Mouse (Mus musculus) stomach, postnatal 0 days (tissue): ENCODE results near the gene Smurf2. TPM values are rescaled to one million over a fixed set of nuclear protein-coding genes. Genes with fewer than 3 reads are reported as not detected.
"Not testable (repeated sequence)": the region's sequence is repeated elsewhere in the genome, so short reads cannot be mapped to it uniquely, and the experiment has no call there.

Source experiments
- ATAC-seq: fragments of 200-750 bp; cut with Nextera tagmentation; 2 replicates; pipeline ENCODE4 v1.8.0; 2017; ENCODE audit not compliant: low FRiP score, low TSS enrichment
- DNase-seq: peaks from one replicate; pipeline ENCODE4 v3.0.0-alpha.2; 2016; ENCODE audit warnings: low spot score
- H3K27ac ChIP-seq: fragments of 300-500 bp; sonication (generic); replicated peaks from 2 replicates; pipeline ENCODE4 v1.5.1; 2014; ENCODE audit warnings: mild to moderate bottlenecking, control low read depth
- H3K27me3 ChIP-seq: fragments of 300-500 bp; sonication (generic); 2 replicates; pipeline ENCODE4 v1.6.1; 2014; ENCODE audit warnings: low read length; ENCODE audit not compliant: control insufficient read depth, insufficient read depth
- H3K36me3 ChIP-seq: fragments of 300-500 bp; sonication (generic); 2 replicates; pipeline ENCODE4 v1.6.1; 2014; ENCODE audit warnings: low read length, mixed read lengths; ENCODE audit not compliant: control insufficient read depth, insufficient read depth
- H3K4me1 ChIP-seq: fragments of 300-500 bp; sonication (generic); replicated peaks from 2 replicates; pipeline ENCODE4 v1.6.1; 2014; ENCODE audit warnings: antibody characterized with exemption; ENCODE audit not compliant: control insufficient read depth, insufficient read depth
- H3K4me2 ChIP-seq: fragments of 300-500 bp; sonication (generic); replicated peaks from 2 replicates; pipeline ENCODE4 v1.6.1; 2014; ENCODE audit warnings: low read depth, mild to moderate bottlenecking, control low read depth, moderate library complexity
- H3K4me3 ChIP-seq: fragments of 300-500 bp; sonication (generic); 2 replicates; pipeline ENCODE4 v1.5.1; 2014; ENCODE audit warnings: low read depth, low read length, control low read depth
- H3K9ac ChIP-seq: fragments of 300-500 bp; sonication (generic); 2 replicates; pipeline ENCODE4 v1.6.1; 2014; ENCODE audit warnings: mild to moderate bottlenecking, low read length, control low read depth, mixed read lengths
- H3K9me3 ChIP-seq: fragments of 300-500 bp; sonication (generic); 2 replicates; pipeline ENCODE4 v1.6.1; 2016; ENCODE audit warnings: low read length; ENCODE audit not compliant: control insufficient read depth
- CTCF ChIP-seq: IDR thresholded peaks from 2 replicates; pipeline ENCODE4 v1.5.1; 2016; ENCODE audit warnings: antibody characterized with exemption, low read depth, mild to moderate bottlenecking, moderate library complexity
- EP300 ChIP-seq: optimal IDR thresholded peaks from 2 replicates; pipeline ENCODE3; 2016; ENCODE audit warnings: antibody characterized with exemption
- WGBS: fragments of 180-500 bp; shearing (Covaris S2); extraction: QIAGEN DNeasy Blood & Tissue Kit; methylation state at CpG from one replicate; pipeline ENCODE4 v1.1.7; 2014; 5-methylcytosine and 5-hydroxymethylcytosine counted together
- polyA plus RNA-seq: library from polyadenylated mRNA; unstranded; fragments of >200 nt; fragmentation: Nextera tagmentation; extraction: Ambion mirVana; gene quantifications from 2 replicates; pipeline ENCODE4 v1.2.1, GENCODE M21; 2015

Smurf2 gene
- polyA plus RNA-seq, 1 experiment from 2014 or later: 7.1 TPM

GRCm38 (mm10) chr11:106815761-106816160 is 104.8 kb downstream of the Smurf2 start:
- no peak overlapping the region for H3K27ac ChIP-seq
- WGBS: 67% methylated on average over 2 of the region's 2 CpGs

GRCm38 (mm10) chr11:106815331-106815730 is 105.2 kb downstream of the Smurf2 start:
- H3K27ac ChIP-seq: no peak overlapping the region
- H3K4me2 ChIP-seq: no peak overlapping the region
- 92% methylated on average over 2 of the region's 2 CpGs for WGBS
- ATAC-seq (no peak), DNase-seq (no peak)
- no peak overlapping the region for H3K4me3 ChIP-seq
- H3K4me1 ChIP-seq: no peaks in the 10 kb centered on the region
- H3K9me3 ChIP-seq: no peaks in the 10 kb centered on the region
- no peak overlapping the region for H3K9ac ChIP-seq
- H3K27me3 ChIP-seq: no peaks in the 10 kb centered on the region
- H3K36me3 ChIP-seq: peaks cover 14% of the 10 kb centered on the region
- TF ChIP-seq CTCF: no peak
- no peak for TF ChIP-seq EP300

More at GRCm38 (mm10) chr11:106815761-106816160, 104.8 kb downstream of the Smurf2 start:
- no peaks in the 10 kb centered on the region for H3K27me3 ChIP-seq
- no peak for DNase-seq
- no peaks in the 10 kb centered on the region for H3K9me3 ChIP-seq
- no peaks in the 10 kb centered on the region for H3K4me1 ChIP-seq
- no peak overlapping the region for H3K9ac ChIP-seq
- no peak for ATAC-seq
- no peak overlapping the region for H3K4me2 ChIP-seq
- TF ChIP-seq CTCF (no peak), EP300 (no peak)
- peaks cover 15% of the 10 kb centered on the region for H3K36me3 ChIP-seq
- H3K4me3 ChIP-seq: no peak overlapping the region

- H3K36me3 ChIP-seq: peaks cover 11% of the 10 kb centered on the region
- ATAC-seq (no peak), DNase-seq (no peak)
- H3K9ac ChIP-seq: no peak overlapping the region
- no peak overlapping the region for H3K27ac ChIP-seq
- H3K4me1 ChIP-seq: no peaks in the 10 kb centered on the region
- TF ChIP-seq EP300: no peak
- TF ChIP-seq CTCF: no peak
- H3K4me3 ChIP-seq: no peak overlapping the region
- no peaks in the 10 kb centered on the region for H3K27me3 ChIP-seq
- no peaks in the 10 kb centered on the region for H3K9me3 ChIP-seq
- WGBS: 73% methylated on average over 14 of the region's 14 CpGs
- no peak overlapping the region for H3K4me2 ChIP-seq
Measured at GRCm38 (mm10) chr11:106814601-106815320, 105.8 kb downstream of the Smurf2 start.

GRCm38 (mm10) chr11:106812410-106813136 is 107.9 kb downstream of the Smurf2 start:
- H3K36me3 ChIP-seq: peaks cover 10% of the 10 kb centered on the region
- H3K9me3 ChIP-seq: no peaks in the 10 kb centered on the region
- no peak overlapping the region for H3K4me2 ChIP-seq
- no peaks in the 10 kb centered on the region for H3K27me3 ChIP-seq
- H3K4me1 ChIP-seq: no peaks in the 10 kb centered on the region
- WGBS: 84% methylated on average over 7 of the region's 7 CpGs
- ATAC-seq (peak; percentile 84), DNase-seq (peak; percentile 36)
- no peak overlapping the region for H3K9ac ChIP-seq
- no peak overlapping the region for H3K4me3 ChIP-seq
- no peak overlapping the region for H3K27ac ChIP-seq
- TF ChIP-seq CTCF: no peak
- no peak for TF ChIP-seq EP300

- H3K9me3 ChIP-seq, DNase-seq, H3K4me3 ChIP-seq, H3K27ac ChIP-seq, H3K27me3 ChIP-seq, H3K9ac ChIP-seq, H3K36me3 ChIP-seq, H3K4me1 ChIP-seq, H3K4me2 ChIP-seq, ATAC-seq: not testable (repeated sequence)
- WGBS: 61% methylated on average over 1 of the region's 1 CpGs
Measured at GRCm38 (mm10) chr11:106807442-106807841, 113.1 kb downstream of the Smurf2 start.

- Histone ChIP-seq H3K4me3 (no peak overlapping the region), H3K9me3 (no peaks in the 10 kb centered on the region), H3K36me3 (peaks cover 12% of the 10 kb centered on the region), H3K27ac (no peak overlapping the region), H3K4me1 (no peaks in the 10 kb centered on the region), H3K27me3 (no peaks in the 10 kb centered on the region), H3K9ac (no peak overlapping the region), H3K4me2 (no peak overlapping the region)
- TF ChIP-seq EP300: no peak
- no peak for TF ChIP-seq CTCF
- ATAC-seq (0 out of 2 replicates have a peak, but pooled peaks have one; percentile 28), DNase-seq (no peak)
- WGBS: 89% methylated on average over 10 of the region's 10 CpGs
Measured at GRCm38 (mm10) chr11:106802069-106802627, 118.4 kb downstream of the Smurf2 start.
